Mouse (Mus musculus): Measurements from ENCODE around the gene Ddx46. TPM values are rescaled to one million over a fixed set of nuclear protein-coding genes. Genes with fewer than 3 reads are reported as not detected.
A peak's percentile ranks its signal among the peaks of the same experiment; 100 is the strongest.

The Ddx46 gene
- 53.3 and 59.2 TPM in 2 replicates for polyA plus RNA-seq (2012; ENCODE audit: insufficient read depth, insufficient read length, missing spikeins)

GRCm38 (mm10) chr13:55634639-55635127 lies at the start of gene Ddx46:
Gene Ddx46 (plus strand): TSS chr13:55635027.
- Histone ChIP-seq H3K4me3 (ENCODE audit: insufficient read depth, low read length) (peak within 1 kb of the TSS; percentile 97), H3K27ac (ENCODE audit: insufficient read depth, low read depth, low read length) (0 out of 2 replicates have a peak within 1 kb of the TSS, but pooled peaks have one; percentile 19), H3K4me1 (ENCODE audit: control insufficient read depth, insufficient read depth, low read length) (peaks cover 7% of the 10 kb centered on the region)
- TF ChIP-seq POLR2A (IDR thresholded peaks at IDR 0.05; ENCODE audit: borderline replicate concordance, low read depth, low read length) = no peak
- TF ChIP-seq CTCF (IDR thresholded peaks at IDR 0.05; ENCODE audit: low read depth, low read length) = peak; percentile 38; the same call in 1 of the 2 replicates

- H3K4me1 ChIP-seq (ENCODE audit: control insufficient read depth, insufficient read depth, low read length) = peaks cover 3% of the 10 kb centered on the region
- TF ChIP-seq POLR2A (IDR thresholded peaks at IDR 0.05; ENCODE audit: borderline replicate concordance, low read depth, low read length) (no peak), CTCF (IDR thresholded peaks at IDR 0.05; ENCODE audit: low read depth, low read length) (no peak)
- H3K4me3 ChIP-seq (ENCODE audit: insufficient read depth, low read length) = no peak overlapping the region
Measured at GRCm38 (mm10) chr13:55591961-55592490, 42.8 kb upstream of the Ddx46 start.

GRCm38 (mm10) chr13:55592512-55593253 lies 42.1 kb upstream of the Ddx46 start:
- no peak for TF ChIP-seq CTCF (IDR thresholded peaks at IDR 0.05; ENCODE audit: low read depth, low read length)
- peak; percentile 62; the same call in 1 of the 2 replicates for TF ChIP-seq POLR2A (IDR thresholded peaks at IDR 0.05; ENCODE audit: borderline replicate concordance, low read depth, low read length)
- Histone ChIP-seq H3K4me3 (ENCODE audit: insufficient read depth, low read length) (peak overlapping the region; percentile 79), H3K27ac (ENCODE audit: insufficient read depth, low read depth, low read length) (peak overlapping the region; percentile 5; the same call in 1 of the 2 replicates), H3K4me1 (ENCODE audit: control insufficient read depth, insufficient read depth, low read length) (peaks cover 3% of the 10 kb centered on the region)

More at GRCm38 (mm10) chr13:55591961-55592490, 42.8 kb upstream of the Ddx46 start:
- no peak overlapping the region for H3K27ac ChIP-seq (ENCODE audit: insufficient read depth, low read depth, low read length)

GRCm38 (mm10) chr13:55593254-55593747 lies 41.5 kb upstream of the Ddx46 start:
- TF ChIP-seq CTCF (IDR thresholded peaks at IDR 0.05; ENCODE audit: low read depth, low read length) = no peak
- TF ChIP-seq POLR2A (IDR thresholded peaks at IDR 0.05; ENCODE audit: borderline replicate concordance, low read depth, low read length) = no peak
- Histone ChIP-seq H3K4me1 (ENCODE audit: control insufficient read depth, insufficient read depth, low read length) (peaks cover 3% of the 10 kb centered on the region), H3K27ac (ENCODE audit: insufficient read depth, low read depth, low read length) (peak overlapping the region; percentile 5; the same call in 1 of the 2 replicates), H3K4me3 (ENCODE audit: insufficient read depth, low read length) (peak overlapping the region; percentile 79)

GRCm38 (mm10) chr13:55595375-55595774 lies 39.5 kb upstream of the Ddx46 start:
- H3K4me1 ChIP-seq (ENCODE audit: control insufficient read depth, insufficient read depth, low read length) = peaks cover 5% of the 10 kb centered on the region
- no peak for TF ChIP-seq POLR2A (IDR thresholded peaks at IDR 0.05; ENCODE audit: borderline replicate concordance, low read depth, low read length)
- no peak for TF ChIP-seq CTCF (IDR thresholded peaks at IDR 0.05; ENCODE audit: low read depth, low read length)
- H3K4me3 ChIP-seq (ENCODE audit: insufficient read depth, low read length) = no peak overlapping the region
- no peak overlapping the region for H3K27ac ChIP-seq (ENCODE audit: insufficient read depth, low read depth, low read length)

GRCm38 (mm10) chr13:55596802-55597201 lies 38.0 kb upstream of the Ddx46 start:
- TF ChIP-seq POLR2A (IDR thresholded peaks at IDR 0.05; ENCODE audit: borderline replicate concordance, low read depth, low read length) (no peak), CTCF (IDR thresholded peaks at IDR 0.05; ENCODE audit: low read depth, low read length) (no peak)
- Histone ChIP-seq H3K4me3 (ENCODE audit: insufficient read depth, low read length) (no peak overlapping the region), H3K4me1 (ENCODE audit: control insufficient read depth, insufficient read depth, low read length) (peaks cover 5% of the 10 kb centered on the region), H3K27ac (ENCODE audit: insufficient read depth, low read depth, low read length) (no peak overlapping the region)

GRCm38 (mm10) chr13:55599566-55600540 lies 35.0 kb upstream of the Ddx46 start, which contains the start of gene B4galt7:
Gene B4galt7 (plus strand): TSS chr13:55599896.
- peak within 1 kb of the TSS; percentile 70 for H3K27ac ChIP-seq (ENCODE audit: insufficient read depth, low read depth, low read length)
- H3K4me1 ChIP-seq (ENCODE audit: control insufficient read depth, insufficient read depth, low read length) = 0 out of 2 replicates have a peak, but pooled peaks cover 3% of the 10 kb centered on the region
- peak within 1 kb of the TSS; percentile 80 for H3K4me3 ChIP-seq (ENCODE audit: insufficient read depth, low read length)
- no peak for TF ChIP-seq CTCF (IDR thresholded peaks at IDR 0.05; ENCODE audit: low read depth, low read length)
- no peak for TF ChIP-seq POLR2A (IDR thresholded peaks at IDR 0.05; ENCODE audit: borderline replicate concordance, low read depth, low read length)

GRCm38 (mm10) chr13:55600657-55601056 lies 34.2 kb upstream of the Ddx46 start:
- Histone ChIP-seq H3K4me1 (ENCODE audit: control insufficient read depth, insufficient read depth, low read length) (0 out of 2 replicates have a peak, but pooled peaks cover 3% of the 10 kb centered on the region), H3K4me3 (ENCODE audit: insufficient read depth, low read length) (peak overlapping the region; percentile 80), H3K27ac (ENCODE audit: insufficient read depth, low read depth, low read length) (peak overlapping the region; percentile 72)
- TF ChIP-seq POLR2A (IDR thresholded peaks at IDR 0.05; ENCODE audit: borderline replicate concordance, low read depth, low read length) = no peak
- no peak for TF ChIP-seq CTCF (IDR thresholded peaks at IDR 0.05; ENCODE audit: low read depth, low read length)

GRCm38 (mm10) chr13:55601611-55602010 lies 33.2 kb upstream of the Ddx46 start:
- H3K4me1 ChIP-seq (ENCODE audit: control insufficient read depth, insufficient read depth, low read length) = 0 out of 2 replicates have a peak, but pooled peaks cover 3% of the 10 kb centered on the region
- peak; percentile 84 for TF ChIP-seq CTCF (IDR thresholded peaks at IDR 0.05; ENCODE audit: low read depth, low read length)
- no peak for TF ChIP-seq POLR2A (IDR thresholded peaks at IDR 0.05; ENCODE audit: borderline replicate concordance, low read depth, low read length)
- no peak overlapping the region for H3K4me3 ChIP-seq (ENCODE audit: insufficient read depth, low read length)
- H3K27ac ChIP-seq (ENCODE audit: insufficient read depth, low read depth, low read length) = no peak overlapping the region

All from bone marrow macrophage, adult 2 months (primary cell).